Mouse (Mus musculus) skeletal muscle tissue, adult 2 months (tissue): ENCODE data around the gene Gm8251.
"Not testable (repeated sequence)": the region's sequence is repeated elsewhere in the genome, so short reads cannot be mapped to it uniquely, and the experiment has no call there.

Experiments used
- DNase-seq: peaks from one replicate; pipeline ENCODE4 v3.0.0-alpha.2; 2012; ENCODE audit warnings: low read depth, low spot score

The Gm8251 gene

GRCm38 (mm10) chr1:44061836-44062235 lies at the start of gene Gm8251:
Gm8251 (minus strand) TSS chr1:44061936.
- DNase-seq = no peak

- no peak for DNase-seq
Measured at GRCm38 (mm10) chr1:44102939-44103338, 41.2 kb upstream of the Gm8251 start.

DNA sequence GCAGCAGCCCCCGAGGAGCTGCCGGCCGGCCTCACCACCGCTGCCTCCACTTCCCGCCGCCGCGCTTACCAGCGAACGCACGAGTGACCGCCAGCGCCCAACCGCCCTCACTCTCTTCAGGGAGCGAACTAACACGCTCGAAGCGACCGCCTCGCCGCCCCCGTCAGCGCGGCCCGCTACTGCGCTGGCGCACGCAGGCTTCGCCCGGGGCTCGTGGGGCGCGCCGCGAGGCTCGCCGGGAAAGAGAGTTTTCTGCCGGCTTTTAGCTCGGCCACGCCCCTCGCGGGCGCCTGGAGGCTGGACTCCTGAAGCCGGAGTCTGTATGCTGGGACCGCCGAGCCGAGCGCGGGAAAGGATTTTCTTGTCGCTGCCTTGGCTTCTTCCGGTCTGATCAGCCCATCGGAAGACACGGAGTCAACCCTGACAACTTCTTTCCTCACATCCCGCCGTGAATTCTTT lies 40.6 kb upstream of the Gm8251 start, which contains the start of gene Tex30:
Tex30 (minus strand) TSS at position 183 of the 459 bp plus-strand sequence.
- DNase-seq = peak; percentile 84

DNA sequence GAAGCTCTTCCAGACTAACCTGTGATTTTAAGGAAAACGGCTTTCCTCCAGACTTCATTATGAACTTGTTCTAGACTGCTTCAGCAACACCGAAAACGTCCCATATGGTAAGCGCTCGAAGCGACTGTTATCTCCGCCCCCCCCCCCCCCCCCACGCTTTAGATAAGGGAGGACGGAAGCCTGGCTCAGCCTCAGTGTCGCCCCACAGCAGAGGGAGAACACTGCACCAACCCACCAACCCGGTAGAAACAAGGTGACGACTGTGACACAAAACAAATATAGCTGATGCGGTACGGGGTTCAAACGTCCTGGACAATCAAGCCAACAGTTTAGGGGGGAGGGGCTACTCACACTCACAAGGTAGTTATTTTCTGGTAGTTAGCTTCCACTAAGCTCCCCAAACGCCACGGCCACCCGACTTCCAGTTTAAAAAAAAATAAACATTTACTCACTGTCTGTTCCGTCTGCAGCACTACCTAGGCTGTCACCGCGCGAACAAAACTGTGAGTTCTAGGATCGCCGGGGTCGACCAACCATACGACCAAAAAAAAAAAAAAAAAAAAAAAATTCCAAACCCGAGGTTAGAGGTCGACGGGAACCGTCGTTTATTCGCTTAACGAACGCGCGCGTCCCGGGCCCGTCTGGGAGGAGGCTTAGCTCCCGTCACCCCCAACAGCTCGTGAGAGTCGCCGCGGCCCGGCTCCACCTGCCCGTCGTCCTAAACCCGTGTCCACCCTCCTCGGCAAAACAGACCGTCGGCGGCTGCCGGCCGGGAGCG lies 39.9 kb upstream of the Gm8251 start:
- no peak for DNase-seq

GRCm38 (mm10) chr1:44064625-44065024 lies 2.9 kb upstream of the Gm8251 start:
- peak; percentile 35 for DNase-seq

DNA sequence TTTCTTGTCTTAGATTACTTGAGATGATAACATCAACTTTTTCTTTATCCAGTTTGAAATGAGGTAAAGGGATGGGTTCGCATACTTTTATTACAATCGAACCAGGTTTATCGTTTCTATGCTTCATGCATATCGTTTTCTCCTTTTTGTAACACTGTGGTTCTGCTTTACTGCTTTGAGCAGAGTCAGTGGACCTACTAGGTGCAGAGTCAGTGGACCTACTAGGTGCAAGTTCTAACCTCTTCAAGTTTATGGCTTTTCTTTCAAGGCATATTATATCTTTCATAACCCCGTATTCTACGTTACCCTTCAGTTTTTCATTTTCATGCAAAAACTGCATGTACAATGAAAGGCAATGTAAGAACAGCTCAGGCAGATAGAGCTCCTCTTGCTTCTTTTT lies 1.7 kb upstream of the Gm8251 start:
- no peak for DNase-seq

GRCm38 (mm10) chr1:44057805-44058204 lies 3.9 kb downstream of the Gm8251 start:
- no peak for DNase-seq

- DNase-seq = peak; percentile 25
Measured at GRCm38 (mm10) chr1:44046556-44046955, 15.2 kb downstream of the Gm8251 start.

DNA sequence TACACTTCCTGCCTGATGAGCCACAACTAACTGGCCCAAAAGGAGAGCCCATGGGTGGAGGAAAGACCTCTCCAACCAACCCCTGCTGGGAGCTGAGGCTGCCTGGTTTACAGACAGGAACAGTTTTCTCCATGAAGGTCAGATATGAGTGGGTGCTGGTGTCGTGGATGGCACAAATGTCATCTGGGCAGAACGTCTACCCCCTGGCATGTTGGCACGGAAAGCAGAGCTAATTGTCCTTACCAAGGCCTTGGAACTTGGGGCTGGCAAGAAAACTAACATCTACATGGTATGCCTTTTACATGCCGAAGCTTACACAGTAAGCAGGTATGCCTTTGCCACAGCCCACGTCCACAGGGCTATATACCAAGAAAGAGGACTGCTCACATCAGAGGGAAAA lies 16.0 kb downstream of the Gm8251 start:
- DNase-seq = not testable (repeated sequence)

GRCm38 (mm10) chr1:44042555-44042915 lies 19.2 kb downstream of the Gm8251 start:
- DNase-seq = no peak

DNA sequence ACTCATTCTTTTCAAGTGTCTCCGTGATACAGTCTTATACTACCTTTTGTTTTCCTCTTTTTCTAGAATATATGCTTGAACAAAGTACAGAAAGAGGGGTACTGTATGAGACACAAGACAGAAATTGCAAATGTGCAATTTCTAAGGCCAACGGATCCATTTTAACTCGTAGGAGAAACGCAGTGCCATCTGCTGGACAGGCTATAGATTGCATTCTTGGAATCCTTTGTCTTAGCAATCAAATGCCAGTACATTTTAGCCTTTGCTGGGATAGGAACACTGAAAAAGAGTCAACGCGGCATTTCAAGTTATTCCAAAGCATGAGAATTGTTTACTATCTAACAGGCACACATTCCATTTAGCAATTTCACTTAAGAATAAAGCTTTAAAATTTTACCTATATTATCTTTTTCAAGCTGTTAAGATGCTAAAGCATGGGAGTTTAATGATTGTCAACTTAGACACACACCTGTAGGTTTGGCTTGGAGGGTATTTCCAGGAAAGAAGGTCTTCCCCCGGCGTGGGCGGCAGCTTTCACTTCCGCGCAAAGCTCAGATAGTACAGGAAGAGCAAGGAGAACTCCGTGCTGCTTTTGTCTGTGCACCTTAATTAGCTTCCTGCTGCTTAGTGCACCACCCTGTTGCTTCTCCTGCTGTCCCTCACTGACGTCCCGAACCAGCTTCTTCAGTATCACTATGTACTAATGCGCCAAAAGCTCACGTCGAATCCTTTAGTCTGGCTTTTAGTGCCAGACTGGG lies 19.8 kb downstream of the Gm8251 start:
- DNase-seq = peak; percentile 44

- DNase-seq = no peak
Measured at GRCm38 (mm10) chr1:44032948-44033347, 28.8 kb downstream of the Gm8251 start.

DNA sequence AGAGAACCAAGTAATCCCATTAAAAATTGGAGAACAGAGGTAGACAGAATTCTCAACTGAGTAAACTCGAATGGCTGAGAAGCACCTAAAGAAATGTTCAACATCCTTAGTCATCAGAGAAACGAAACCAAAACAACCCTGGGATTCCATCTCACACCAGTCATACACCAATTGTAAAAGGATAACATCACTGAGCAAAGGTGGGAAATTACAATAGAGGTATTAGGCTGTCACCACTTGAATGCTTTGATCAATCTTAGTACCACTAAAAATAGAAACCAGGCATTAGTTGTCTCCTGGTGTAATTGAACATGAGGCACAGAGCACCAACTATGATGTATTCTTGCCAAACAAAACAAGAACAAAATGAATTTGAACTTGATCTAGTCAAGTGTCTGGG lies 29.5 kb downstream of the Gm8251 start:
- DNase-seq = no peak

- no peak for DNase-seq
Measured at GRCm38 (mm10) chr1:44027651-44028050, 34.1 kb downstream of the Gm8251 start.

DNA sequence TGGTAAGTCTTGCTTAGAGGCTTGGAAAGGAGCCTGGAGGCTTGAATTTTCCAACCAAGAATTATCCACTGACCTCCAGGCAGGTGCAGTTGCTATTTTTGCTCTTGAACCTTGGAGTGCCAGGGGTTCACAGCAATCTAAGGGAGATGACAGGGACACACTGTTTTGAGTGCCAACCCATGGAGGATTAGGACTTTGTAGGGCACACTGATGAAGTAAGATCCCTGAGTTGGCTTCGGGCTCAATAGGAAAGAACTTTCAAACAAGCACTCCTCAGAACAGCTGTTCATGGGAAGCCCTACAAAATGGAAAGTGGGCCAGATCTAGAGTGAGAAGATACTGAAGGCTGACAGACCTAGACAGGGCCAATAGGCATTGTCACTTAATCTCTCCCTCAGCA lies 39.1 kb downstream of the Gm8251 start:
- DNase-seq = peak; percentile 76

GRCm38 (mm10) chr1:44019934-44020333 lies 41.8 kb downstream of the Gm8251 start, which contains the start of gene Mettl21c:
Mettl21c (minus strand) TSS chr1:44020034.
- DNase-seq = peak; percentile 38

DNA sequence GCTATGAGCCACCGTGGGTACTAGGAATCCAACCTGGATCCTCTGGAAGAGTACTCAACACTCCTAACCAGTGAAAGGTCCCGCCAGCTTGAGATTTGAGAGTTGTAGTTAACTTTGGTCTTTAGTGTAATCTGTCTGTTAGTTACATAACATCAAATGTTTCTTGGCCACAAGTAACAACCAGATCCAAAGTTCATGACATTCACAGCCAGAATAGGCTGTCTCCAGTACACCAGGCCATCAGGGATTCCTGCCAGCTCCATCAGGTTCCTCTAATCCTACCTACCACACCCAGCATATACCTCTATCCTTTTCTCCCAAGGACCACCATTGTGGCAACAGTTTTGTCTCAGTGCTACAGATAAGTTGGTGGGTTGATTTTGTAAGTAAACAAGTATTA lies 46.2 kb downstream of the Gm8251 start:
- peak; percentile 72 for DNase-seq
